Mouse (Mus musculus) left cerebral cortex, adult 8-10 months (tissue): ENCODE results near the gene Gm11492. TPM values are rescaled to one million over a fixed set of nuclear protein-coding genes. Genes with fewer than 3 reads are reported as not detected.

ENCODE experiments used
- DNase-seq, 2 experiments: peaks; one replicate each; pipeline ENCODE4 v3.0.0; 2022; ENCODE audit warnings: low spot score in 2 of 2
- total RNA-seq, 4 experiments: library from RNA; stranded (reverse); gene quantifications; 2 replicates each; pipeline ENCODE4 v1.2.4; 2022

The Gm11492 gene
- total RNA-seq, 4 experiments from 2014 or later: 0.17 to 0.19 TPM; not detected in 2

DNA sequence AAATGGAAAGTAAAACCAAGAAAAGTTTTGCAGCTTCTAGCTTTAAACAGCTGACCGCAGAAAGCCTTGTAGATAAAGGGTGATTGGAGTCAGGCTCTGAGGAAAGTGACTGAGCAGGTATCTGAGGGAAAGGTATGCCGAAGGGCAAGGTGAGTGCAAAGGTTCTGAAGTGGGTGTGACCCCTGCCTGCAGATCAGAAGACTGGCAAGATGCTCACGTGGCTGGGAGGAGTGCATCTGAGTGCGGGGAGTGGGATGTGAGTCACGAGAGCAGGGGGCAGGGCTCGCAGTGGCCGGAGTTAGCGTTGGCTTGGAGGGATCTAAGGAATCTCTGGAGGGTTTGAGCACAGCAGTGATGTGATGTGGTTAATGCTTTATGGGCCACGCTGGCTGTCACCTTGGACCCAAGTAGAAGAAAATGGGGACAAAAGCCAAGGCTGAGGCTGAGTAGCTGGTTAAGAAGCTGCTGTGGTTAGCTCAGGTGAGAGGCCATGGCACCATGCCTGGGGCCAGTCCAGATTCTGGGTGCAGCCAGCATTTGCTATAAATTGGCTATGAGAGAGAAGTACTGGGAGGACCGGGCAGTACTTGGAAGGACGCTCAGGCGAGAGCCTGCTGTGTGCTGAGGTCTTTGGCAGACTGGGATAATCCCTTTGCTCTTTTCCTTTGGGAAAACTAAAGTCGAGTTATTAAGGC is 33.1 kb downstream of the Gm11492 start:
- DNase-seq: no peak

DNA sequence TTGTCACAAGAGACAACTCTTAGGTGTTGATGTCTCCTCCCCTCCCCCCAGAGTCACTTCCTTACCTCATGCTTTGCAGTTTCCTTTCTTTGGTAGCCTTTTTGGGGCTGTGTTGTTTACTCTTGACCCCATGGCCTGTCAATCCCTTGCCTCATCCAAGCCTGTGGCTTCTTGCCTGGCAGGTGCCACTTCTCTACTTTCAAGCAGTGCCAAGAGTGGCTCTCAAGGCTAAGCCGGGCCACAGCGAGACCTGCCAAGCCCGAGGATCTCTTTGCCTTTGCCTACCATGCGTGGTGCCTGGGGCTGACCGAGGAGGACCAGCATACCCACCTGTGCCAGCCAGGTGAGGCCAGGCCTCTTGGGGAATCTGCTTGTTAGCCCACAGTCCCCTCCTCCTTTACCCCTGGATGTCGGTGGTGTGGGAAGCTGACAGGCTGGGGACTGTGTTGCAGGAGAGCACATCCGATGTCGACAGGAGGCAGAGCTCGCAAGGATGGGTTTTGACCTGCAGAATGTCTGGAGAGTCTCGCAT is 33.9 kb downstream of the Gm11492 start:
- no peak for DNase-seq

DNA sequence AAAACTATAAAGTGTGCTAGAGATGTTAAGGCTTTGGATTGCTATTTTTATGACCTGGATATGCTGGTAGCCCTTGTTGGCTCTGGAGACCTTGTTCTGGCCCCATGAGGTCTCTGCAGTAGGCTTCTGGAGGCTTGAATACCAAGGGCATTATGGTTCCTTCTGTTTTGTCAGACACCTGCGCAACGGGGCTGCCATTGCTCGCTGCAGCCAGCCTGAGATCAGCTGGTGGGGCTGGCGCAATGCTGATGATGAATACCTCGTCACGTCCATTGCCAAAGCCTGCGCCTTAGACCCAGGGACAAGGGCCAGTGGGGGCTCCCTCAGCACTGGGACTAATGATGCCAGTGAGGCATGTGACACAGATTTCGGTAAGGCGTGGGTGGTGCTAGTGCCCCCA is 35.8 kb downstream of the Gm11492 start:
- DNase-seq: no peak

DNA sequence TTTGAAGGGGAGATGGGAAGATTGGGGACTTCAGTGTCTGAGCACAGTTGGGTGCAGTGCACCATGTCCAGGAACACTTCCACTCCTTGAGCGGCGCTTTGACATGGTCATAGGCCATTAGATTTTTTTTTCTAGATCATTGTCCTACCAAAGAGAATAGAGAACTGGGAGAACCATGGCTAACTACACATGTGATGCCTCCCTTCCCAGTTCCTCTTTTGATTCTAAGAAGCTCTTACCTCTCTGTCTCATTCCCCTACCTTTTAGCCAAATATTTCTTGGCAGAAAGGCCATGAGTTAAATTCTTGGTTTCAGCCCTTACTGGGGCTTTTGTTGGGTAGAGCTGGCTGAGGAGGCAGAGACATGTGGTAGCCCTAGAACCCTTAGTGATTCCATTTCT is 37.1 kb downstream of the Gm11492 start:
- DNase-seq: no peak

DNA sequence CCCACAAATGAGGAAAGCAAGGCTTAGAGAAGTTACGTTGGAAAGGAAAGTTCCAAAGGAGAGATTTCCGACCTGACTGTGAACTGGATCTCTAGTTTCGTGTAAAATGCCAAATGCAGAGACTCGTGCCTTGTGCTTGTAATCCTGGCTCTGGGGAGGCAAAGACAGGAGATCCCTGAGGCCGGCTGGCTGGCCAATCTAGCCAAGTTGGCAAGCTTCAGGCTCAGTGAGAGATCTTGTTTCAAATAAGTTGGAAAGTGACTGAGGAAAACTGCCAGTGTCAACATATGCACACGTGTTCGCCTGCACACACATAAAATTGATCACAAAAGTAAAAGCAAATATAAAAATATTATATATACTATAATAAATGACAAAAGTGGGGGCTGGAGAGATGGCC is 42.8 kb downstream of the Gm11492 start:
- DNase-seq: no peak

DNA sequence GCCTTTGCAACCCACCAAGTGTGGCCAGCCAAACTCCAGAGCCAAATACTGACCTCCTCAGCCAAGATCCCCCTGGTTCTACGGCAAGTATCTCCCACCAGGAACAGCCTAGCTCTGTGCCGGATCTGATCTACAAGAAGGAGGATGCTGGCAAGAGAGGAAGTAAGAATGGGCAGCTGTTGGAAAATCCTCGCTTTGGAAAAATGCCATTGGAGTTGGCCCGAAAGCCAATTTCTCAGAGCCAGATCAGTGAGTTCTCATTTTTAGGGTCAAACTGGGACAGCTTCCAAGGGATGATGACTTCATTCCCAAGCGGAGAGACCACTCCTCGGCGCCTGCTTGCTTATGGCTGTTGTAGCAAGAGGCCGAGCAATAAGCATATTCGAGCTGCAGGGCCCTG is 45.1 kb downstream of the Gm11492 start:
- no peak for DNase-seq

DNA sequence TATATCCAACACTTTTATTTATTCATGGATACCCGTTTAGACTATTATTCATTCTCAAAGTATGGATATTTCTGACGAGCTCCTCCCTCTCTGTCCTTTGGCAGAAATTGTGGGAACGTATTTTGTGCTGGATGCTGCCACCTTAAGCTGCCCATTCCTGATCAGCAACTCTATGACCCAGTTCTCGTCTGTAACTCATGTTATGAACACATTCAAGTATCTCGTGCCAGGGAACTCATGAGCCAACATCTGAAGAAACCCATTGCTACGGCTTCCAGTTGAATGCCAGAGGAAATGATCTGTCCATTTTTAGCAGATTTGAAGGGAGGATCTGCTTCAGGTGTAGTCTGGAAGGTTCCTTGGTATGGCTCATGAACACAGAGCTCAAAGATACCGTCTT is 47.5 kb downstream of the Gm11492 start:
- DNase-seq: no peak

DNA sequence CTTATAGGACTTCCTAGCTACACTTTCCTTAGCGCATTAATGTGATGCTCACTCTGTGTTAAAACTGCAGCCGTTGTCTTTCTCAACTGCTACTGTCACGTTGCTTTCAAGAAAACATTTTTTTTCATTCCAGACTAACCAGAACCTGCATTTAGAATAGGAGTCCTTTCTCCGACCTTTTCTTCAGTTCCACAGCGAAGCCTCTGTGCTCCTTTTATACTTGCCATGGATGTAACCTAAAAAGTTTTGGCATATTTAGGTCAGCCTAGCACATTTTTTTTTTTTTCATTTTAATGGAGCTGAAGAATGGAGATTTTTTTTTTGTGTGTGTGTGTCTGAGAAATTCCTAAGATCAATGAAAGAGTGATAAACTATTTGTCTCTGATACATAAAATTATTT is 49.1 kb downstream of the Gm11492 start:
- DNase-seq: no peak

DNA sequence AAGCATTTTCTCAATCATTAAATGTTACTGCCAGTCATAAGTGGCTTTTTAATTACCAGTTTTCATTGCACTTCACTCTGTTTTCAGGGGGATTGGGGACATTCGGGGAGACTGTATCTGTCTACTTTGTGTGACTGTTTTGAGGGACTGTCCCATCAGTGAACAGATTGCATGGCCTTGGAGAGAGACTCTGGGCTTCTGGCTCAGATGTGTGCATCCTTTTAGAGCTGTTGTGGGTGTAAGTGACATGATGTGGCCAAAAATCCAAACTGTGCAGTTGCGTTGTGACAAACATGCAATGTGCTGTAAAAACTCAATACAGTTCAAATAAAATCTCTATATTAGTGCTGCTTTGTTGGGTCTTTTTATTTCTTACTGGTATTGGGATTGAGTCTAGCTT is 49.5 kb downstream of the Gm11492 start:
- DNase-seq: no peak

DNA sequence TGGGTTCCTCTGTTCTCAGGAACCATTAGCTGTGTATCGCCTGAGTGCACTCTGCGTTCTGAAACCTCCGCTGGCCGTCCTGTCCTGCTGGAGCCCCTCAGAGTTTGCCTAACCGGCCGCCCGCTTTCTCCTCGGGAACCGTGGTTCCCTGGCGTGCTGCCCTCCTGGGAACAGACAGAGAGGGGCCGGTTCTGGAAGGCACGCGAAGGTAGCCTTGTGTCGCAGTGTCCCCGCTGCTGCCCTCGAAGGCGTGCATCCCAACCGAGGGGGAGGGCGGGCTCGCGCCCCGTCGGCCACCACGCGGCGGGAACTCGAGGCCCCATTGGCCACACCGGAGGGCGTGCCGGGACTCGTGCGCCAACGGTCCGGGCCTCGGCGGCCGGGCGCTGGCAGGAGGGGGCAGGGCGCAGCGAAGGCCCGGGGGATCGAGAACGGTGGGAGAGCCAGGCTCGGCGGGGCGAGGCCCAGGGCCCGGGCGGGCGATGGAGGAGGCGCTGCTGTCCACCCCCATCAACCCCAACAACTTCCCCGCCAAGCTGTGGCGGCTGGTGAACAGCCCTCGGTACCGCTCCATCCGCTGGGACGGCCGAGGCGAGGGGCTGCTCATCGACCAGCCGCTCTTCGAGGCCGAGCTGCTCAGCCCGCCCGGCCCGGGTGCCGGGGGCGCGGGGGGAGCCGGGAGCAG is 50.5 kb downstream of the Gm11492 start, which contains the start of gene Hsf5:
Gene Hsf5 (plus strand): TSS at position 375 of the 685 bp plus-strand sequence.
- DNase-seq: no peak

DNA sequence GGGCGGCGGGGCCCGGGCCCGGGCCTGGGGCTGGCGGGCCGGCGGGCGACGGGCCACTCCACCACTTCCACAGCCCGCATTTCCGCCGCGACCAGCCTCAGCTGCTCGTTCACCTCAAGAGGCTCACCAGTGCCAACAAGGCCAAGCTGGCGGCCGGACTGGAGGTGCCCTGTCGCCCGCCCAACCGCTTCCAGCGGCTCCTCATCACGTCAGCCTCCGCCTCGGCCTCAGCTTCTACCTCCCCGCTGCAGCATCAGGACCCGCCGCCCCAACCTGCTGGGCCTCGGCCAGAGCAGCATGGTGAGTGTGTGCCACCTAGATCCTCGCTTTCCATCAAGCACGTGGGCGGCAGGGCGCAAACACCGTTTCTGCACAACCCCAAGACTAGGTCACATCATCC is 51.2 kb downstream of the Gm11492 start:
- DNase-seq: no peak

Other genes starting within 250 kb of the Gm11492 start
- 100 to 1,000 TPM; 114 to 128 (median 123) TPM for gene Ppm1e, start 207.6 kb upstream of the Gm11492 start, total RNA-seq
- gene Rad51c, start 161.7 kb upstream of the Gm11492 start, total RNA-seq: 1 to 10 TPM; 2.6 to 4.7 (median 4.0) TPM
- 1 to 10 TPM in 1 of 4 experiments, under 1 TPM in 1, not detected in 2; 0.57 to 1.4 TPM for gene Tex14, start 161.6 kb upstream of the Gm11492 start, total RNA-seq
- gene Sept4, start 2.2 kb downstream of the Gm11492 start, total RNA-seq: 100 to 1,000 TPM; 230 to 282 (median 253) TPM
- 10 to 100 TPM; 79.3 to 88.0 (median 83.9) TPM for gene Mtmr4, start 25.5 kb downstream of the Gm11492 start, total RNA-seq
- gene Hsf5, start 50.5 kb downstream of the Gm11492 start, total RNA-seq: under 1 TPM; 0.50 to 0.71 (median 0.60) TPM
- 1 to 10 TPM; 2.9 to 7.7 (median 4.8) TPM for gene Rnf43, start 96.1 kb downstream of the Gm11492 start, total RNA-seq
- 10 to 100 TPM; 63.2 to 84.3 (median 76.2) TPM for gene Supt4a, start 170.9 kb downstream of the Gm11492 start, total RNA-seq
- 100 to 1,000 TPM; 162 to 192 (median 176) TPM for gene Tspoap1, start 193.9 kb downstream of the Gm11492 start, total RNA-seq
- gene Mpo, start 226.9 kb downstream of the Gm11492 start, total RNA-seq: under 1 TPM in 1 of 4 experiments, not detected in 3; 0.55 TPM